Mouse (Mus musculus) ES-Bruce4 (cell line): ENCODE measurements around the gene Zfand2b. TPM values are rescaled to one million over a fixed set of nuclear protein-coding genes. Genes with fewer than 3 reads are reported as not detected.

Source experiments
- H3K27ac ChIP-seq: 2 replicates; pipeline ENCODE4 v1.5.1; 2012; ENCODE audit warnings: low read length, inconsistent platforms; ENCODE audit not compliant: insufficient read depth
- H3K27me3 ChIP-seq: 2 replicates; pipeline ENCODE4 v1.6.1; 2012; ENCODE audit warnings: mild to moderate bottlenecking, low read length, inconsistent platforms; ENCODE audit not compliant: control insufficient read depth, poor library complexity, insufficient read depth, severe bottlenecking
- H3K36me3 ChIP-seq: 2 replicates; pipeline ENCODE4 v1.6.1; 2012; ENCODE audit warnings: inconsistent platforms, mild to moderate bottlenecking, low read length, moderate library complexity; ENCODE audit not compliant: control insufficient read depth, poor library complexity, insufficient read depth, severe bottlenecking
- H3K4me1 ChIP-seq: one replicate; pipeline ENCODE4 v1.8.1; 2011; ENCODE audit warnings: low read length; ENCODE audit not compliant: control insufficient read depth, insufficient read depth
- H3K4me3 ChIP-seq: 2 replicates; pipeline ENCODE4 v1.5.1; 2011; ENCODE audit warnings: low read depth, mild to moderate bottlenecking, low read length
- H3K9ac ChIP-seq: 2 replicates; pipeline ENCODE4 v1.6.1; 2012; ENCODE audit warnings: low read depth, mild to moderate bottlenecking, inconsistent platforms; ENCODE audit not compliant: poor library complexity, severe bottlenecking
- H3K9me3 ChIP-seq: replicated peaks from 2 replicates; pipeline ENCODE4 v1.6.1; 2012; ENCODE audit warnings: mild to moderate bottlenecking, low read length, inconsistent platforms; ENCODE audit not compliant: control insufficient read depth, poor library complexity, insufficient read depth, severe bottlenecking
- CTCF ChIP-seq: IDR thresholded peaks from one replicate; pipeline ENCODE4 v1.8.1; 2011; ENCODE audit warnings: low read depth, low read length
- EP300 ChIP-seq: IDR thresholded peaks from 2 replicates; pipeline ENCODE4 v1.6.1; 2011; ENCODE audit warnings: low read depth, low read length; ENCODE audit not compliant: insufficient read depth
- POLR2A ChIP-seq: IDR thresholded peaks from one replicate; pipeline ENCODE4 v1.8.1; 2011; ENCODE audit warnings: low read length; ENCODE audit not compliant: insufficient read depth
- polyA plus RNA-seq: library from polyadenylated mRNA; stranded (reverse); fragments of >200 nt; gene quantifications from 2 replicates; pipeline ENCODE4 v1.2.4, GENCODE M21; 2011; ENCODE audit warnings: low read depth; ENCODE audit not compliant: missing spikeins, insufficient read depth, insufficient read length

Gene Zfand2b
- polyA plus RNA-seq, 1 experiment = 13.0 TPM

DNA sequence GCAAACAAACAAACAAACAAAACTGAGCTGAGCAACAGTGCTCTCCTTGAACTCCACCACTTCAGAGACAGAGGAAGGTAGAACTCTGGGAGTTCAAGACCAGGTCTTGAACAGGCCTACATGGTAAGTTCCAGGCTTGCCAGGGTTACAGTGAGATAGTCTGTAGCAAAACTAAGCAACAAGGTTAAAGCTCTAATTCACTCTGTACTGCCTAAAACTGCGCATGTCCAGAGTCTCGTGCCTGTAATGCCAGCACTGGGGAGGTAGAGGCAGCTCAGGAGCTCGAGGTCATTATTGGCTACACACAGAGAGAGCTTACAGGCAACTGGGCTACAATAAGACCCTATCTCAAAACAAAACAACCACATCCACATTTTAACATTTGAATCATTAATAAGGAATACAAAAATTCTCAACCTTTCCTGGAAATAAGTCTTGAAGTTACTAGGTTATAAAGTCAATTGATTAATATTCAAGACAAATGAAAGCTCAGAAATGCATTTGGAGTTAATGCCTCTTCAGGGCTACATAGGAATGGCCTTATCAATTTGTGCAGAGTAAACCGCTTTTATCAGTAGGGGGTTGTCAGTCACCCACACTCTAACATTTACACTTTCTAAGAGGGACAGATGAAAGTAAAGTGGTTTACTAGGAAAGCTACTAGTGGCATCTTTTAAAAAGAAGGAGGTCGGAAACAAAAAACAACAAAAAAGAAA lies 8.7 kb upstream of the Zfand2b start:
- no peak overlapping the region for H3K4me3 ChIP-seq
- H3K9ac ChIP-seq = no peak overlapping the region
- no peaks in the 10 kb centered on the region for H3K27me3 ChIP-seq
- H3K27ac ChIP-seq = no peak overlapping the region
- no peak for TF ChIP-seq CTCF
- no peak for TF ChIP-seq POLR2A
- TF ChIP-seq EP300 = no peak
- H3K4me1 ChIP-seq = no peaks in the 10 kb centered on the region
- H3K36me3 ChIP-seq = no peaks in the 10 kb centered on the region
- H3K9me3 ChIP-seq = no peaks in the 10 kb centered on the region

DNA sequence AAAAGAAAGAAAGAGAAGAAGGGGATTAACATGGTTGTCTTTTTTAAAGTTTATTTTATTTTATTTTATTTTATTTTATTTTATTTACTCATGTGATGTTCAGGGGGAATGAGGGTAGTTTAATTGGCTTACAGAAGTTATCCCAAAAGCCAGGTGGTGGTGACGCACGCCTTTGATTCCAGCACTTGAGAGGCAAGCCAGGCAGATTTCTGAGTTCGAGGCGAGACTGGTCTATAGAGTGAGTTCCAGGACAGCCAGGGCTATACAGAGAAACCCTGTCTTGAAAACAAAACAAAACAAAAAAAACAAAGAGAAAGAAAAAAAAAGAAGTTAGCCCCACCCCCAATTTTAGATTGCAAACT lies 8.2 kb upstream of the Zfand2b start:
- no peak overlapping the region for H3K4me3 ChIP-seq
- H3K27ac ChIP-seq = no peak overlapping the region
- no peak for TF ChIP-seq POLR2A
- TF ChIP-seq EP300 = no peak
- no peak for TF ChIP-seq CTCF
- H3K4me1 ChIP-seq = no peaks in the 10 kb centered on the region
- no peak overlapping the region for H3K9ac ChIP-seq
- H3K9me3 ChIP-seq = no peaks in the 10 kb centered on the region
- H3K36me3 ChIP-seq = no peaks in the 10 kb centered on the region
- H3K27me3 ChIP-seq = no peaks in the 10 kb centered on the region

DNA sequence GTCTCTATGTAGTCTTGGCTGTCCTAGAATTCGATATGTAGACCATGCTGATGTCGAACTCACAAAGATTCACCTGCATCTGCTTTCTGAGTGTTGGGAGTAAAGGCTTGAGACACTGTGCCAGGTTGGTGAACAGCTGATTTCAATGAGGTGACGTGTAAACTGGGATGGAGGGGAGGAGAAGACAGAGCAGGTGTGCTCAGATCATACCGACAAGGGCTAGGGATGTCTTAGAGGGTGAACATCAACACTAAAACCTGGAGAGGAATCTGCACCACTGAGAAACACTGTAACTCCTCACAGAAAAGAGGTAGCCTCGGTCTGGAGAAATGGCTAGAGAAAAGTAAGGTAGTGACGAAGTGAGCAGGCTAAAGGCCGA lies 364 bp upstream of the Zfand2b start:
- H3K9me3 ChIP-seq = no peaks in the 10 kb centered on the region
- peaks cover 3% of the 10 kb centered on the region for H3K4me1 ChIP-seq
- no peaks in the 10 kb centered on the region for H3K27me3 ChIP-seq
- TF ChIP-seq CTCF (no peak), EP300 (no peak), POLR2A (no peak)
- peak overlapping the region; percentile 83 for H3K4me3 ChIP-seq
- 0 out of 2 replicates have a peak, but pooled peaks cover 4% of the 10 kb centered on the region for H3K36me3 ChIP-seq
- peak overlapping the region; percentile 54 for H3K9ac ChIP-seq
- peak overlapping the region; percentile 86 for H3K27ac ChIP-seq

- peak overlapping the region; percentile 3; the same call in 1 of the 2 replicates for H3K9ac ChIP-seq
- no peak overlapping the region for H3K27ac ChIP-seq
- H3K36me3 ChIP-seq = no peaks in the 10 kb centered on the region
- no peak for TF ChIP-seq EP300
- no peak for TF ChIP-seq POLR2A
- TF ChIP-seq CTCF = no peak
- H3K27me3 ChIP-seq = no peaks in the 10 kb centered on the region
- peak overlapping the region; percentile 70 for H3K4me3 ChIP-seq
- H3K9me3 ChIP-seq = no peaks in the 10 kb centered on the region
- no peaks in the 10 kb centered on the region for H3K4me1 ChIP-seq
These were observed 11.1 kb downstream of the Zfand2b start for GRCm38 (mm10) chr1:75179334-75180104.

GRCm38 (mm10) chr1:75180105-75180590 lies 11.7 kb downstream of the Zfand2b start, which contains the start of gene Abcb6:
Gene Abcb6, minus strand, starts transcription at chr1:75180392.
- H3K4me3 ChIP-seq = peak within 1 kb of the TSS; percentile 70
- TF ChIP-seq EP300 (no peak), CTCF (no peak), POLR2A (peak; percentile 10)
- peak within 1 kb of the TSS; percentile 17 for H3K9ac ChIP-seq
- no peaks in the 10 kb centered on the region for H3K36me3 ChIP-seq
- no peak within 1 kb of the TSS for H3K27ac ChIP-seq
- no peaks in the 10 kb centered on the region for H3K4me1 ChIP-seq
- H3K27me3 ChIP-seq = no peaks in the 10 kb centered on the region
- H3K9me3 ChIP-seq = no peaks in the 10 kb centered on the region

DNA sequence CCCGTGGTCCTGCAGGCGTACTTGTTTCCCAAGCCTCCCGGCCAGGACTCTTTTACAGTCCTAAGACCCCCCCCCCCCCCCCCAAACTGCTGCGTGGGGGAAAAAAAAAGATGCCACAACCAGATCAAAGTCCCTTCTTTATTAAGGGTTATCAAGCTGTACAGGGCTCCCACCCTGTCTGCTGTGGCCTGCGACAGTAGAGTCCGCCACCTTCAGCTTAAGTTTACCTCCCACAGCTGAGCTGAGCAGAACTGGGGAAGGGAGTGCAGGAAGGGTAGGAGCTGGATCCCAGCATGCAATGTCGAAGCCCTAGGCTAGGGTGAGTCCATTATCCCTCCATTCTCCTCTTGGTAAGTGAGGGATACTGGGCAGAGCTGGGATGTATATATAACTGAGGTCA lies 12.3 kb downstream of the Zfand2b start:
- H3K9ac ChIP-seq = peak overlapping the region; percentile 17; the same call in 1 of the 2 replicates
- H3K4me1 ChIP-seq = no peaks in the 10 kb centered on the region
- H3K4me3 ChIP-seq = no peak overlapping the region
- H3K27ac ChIP-seq = no peak overlapping the region
- no peaks in the 10 kb centered on the region for H3K27me3 ChIP-seq
- TF ChIP-seq EP300 = no peak
- TF ChIP-seq CTCF = no peak
- no peak for TF ChIP-seq POLR2A
- H3K36me3 ChIP-seq = no peaks in the 10 kb centered on the region
- no peaks in the 10 kb centered on the region for H3K9me3 ChIP-seq
